Mouse (Mus musculus): Measurements from ENCODE around the gene Lpin2. TPM values are rescaled to one million over a fixed set of nuclear protein-coding genes. Genes with fewer than 3 reads are reported as not detected.

The Lpin2 gene
- polyA plus RNA-seq, 1 experiment, result 7.6 TPM

- H3K36me3 ChIP-seq (replicated peaks; ENCODE audit: low read length), result peaks cover 87% of the 10 kb centered on the region
- H3K9me3 ChIP-seq, result no peaks in the 10 kb centered on the region
- H3K4me1 ChIP-seq, result peaks cover 60% of the 10 kb centered on the region
These were observed 41.3 kb downstream of the Lpin2 start for GRCm38 (mm10) chr17:71223676-71224075.

DNA sequence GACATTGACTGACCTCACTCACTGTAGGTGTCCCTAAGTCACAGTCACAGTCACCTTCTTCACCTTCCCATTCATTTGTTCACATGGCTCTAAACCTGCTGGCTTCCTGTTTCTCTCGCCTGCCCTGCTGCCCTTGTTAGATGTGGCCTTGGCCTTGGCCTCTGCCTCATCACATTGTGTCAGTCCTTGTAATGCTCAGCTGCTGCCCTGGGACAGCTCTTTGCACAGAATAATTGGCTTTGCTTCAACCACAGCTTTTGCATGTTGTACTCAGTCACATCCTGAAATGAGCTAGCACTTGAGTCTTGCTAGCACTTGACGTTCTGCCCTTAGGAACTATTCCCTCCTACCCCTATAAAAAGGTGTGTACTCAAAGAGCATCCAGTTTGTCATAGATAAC lies 42.2 kb downstream of the Lpin2 start:
- Histone ChIP-seq H3K4me1 (peaks cover 56% of the 10 kb centered on the region), H3K27me3 (replicated peaks) (no peaks in the 10 kb centered on the region), H3K4me3 (replicated peaks) (peak overlapping the region; percentile 51), H3K9me3 (no peaks in the 10 kb centered on the region), H3K36me3 (replicated peaks; ENCODE audit: low read length) (peaks cover 87% of the 10 kb centered on the region)
- TF ChIP-seq GATA1 (IDR thresholded peaks at IDR 0.05; ENCODE audit: borderline replicate concordance, low read length) (no peak), FLI1 (IDR thresholded peaks at IDR 0.05; ENCODE audit: low read length) (no peak)

More at GRCm38 (mm10) chr17:71223676-71224075, 41.3 kb downstream of the Lpin2 start:
- no peak overlapping the region for H3K4me3 ChIP-seq (replicated peaks)
- TF ChIP-seq GATA1 (IDR thresholded peaks at IDR 0.05; ENCODE audit: borderline replicate concordance, low read length), result no peak
- no peak for TF ChIP-seq FLI1 (IDR thresholded peaks at IDR 0.05; ENCODE audit: low read length)
- H3K27me3 ChIP-seq (replicated peaks), result no peaks in the 10 kb centered on the region

GRCm38 (mm10) chr17:71225091-71225490 lies 42.7 kb downstream of the Lpin2 start:
- Histone ChIP-seq H3K9me3 (no peaks in the 10 kb centered on the region), H3K27me3 (replicated peaks) (no peaks in the 10 kb centered on the region), H3K4me3 (replicated peaks) (peak overlapping the region; percentile 38), H3K36me3 (replicated peaks; ENCODE audit: low read length) (peaks cover 90% of the 10 kb centered on the region), H3K4me1 (peaks cover 61% of the 10 kb centered on the region)
- TF ChIP-seq FLI1 (IDR thresholded peaks at IDR 0.05; ENCODE audit: low read length) (no peak), GATA1 (IDR thresholded peaks at IDR 0.05; ENCODE audit: borderline replicate concordance, low read length) (no peak)

DNA sequence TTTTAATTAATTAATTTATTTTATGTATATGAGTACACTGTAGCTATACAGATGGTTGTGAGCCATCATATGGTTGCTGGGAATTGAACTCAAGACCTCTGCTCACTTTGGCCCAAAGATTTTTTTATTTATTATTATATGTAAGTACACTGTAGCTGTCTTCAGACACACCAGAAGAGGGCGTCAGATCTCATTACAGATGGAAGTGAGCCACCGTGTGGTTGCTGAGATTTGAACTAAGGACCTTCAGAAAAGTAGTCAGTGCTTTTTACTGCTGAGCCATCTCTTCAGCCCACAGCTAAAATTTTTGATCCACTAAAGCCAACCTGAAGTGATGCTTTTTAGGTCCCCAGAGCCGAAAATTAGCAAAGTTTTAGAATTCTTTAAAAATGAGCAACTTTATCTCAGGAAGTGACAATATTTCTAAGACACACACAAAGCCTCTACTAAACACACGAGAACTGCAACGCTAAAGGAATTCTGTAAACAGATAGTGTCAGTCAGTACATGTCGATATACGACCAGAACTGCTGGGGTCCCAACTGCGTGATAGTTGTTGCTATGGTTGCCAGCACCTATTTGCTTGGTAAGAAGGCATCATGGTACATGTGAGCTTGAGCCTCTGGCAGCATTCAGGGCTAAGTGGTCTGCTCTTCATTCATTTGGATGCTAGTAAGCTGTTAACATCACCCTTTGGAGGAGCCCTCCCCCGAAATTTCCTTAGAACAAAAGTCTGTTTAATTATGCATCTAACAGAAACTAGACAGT lies 45.0 kb downstream of the Lpin2 start:
- Histone ChIP-seq H3K27me3 (replicated peaks) (no peaks in the 10 kb centered on the region), H3K4me1 (peaks cover 56% of the 10 kb centered on the region), H3K4me3 (replicated peaks) (no peak overlapping the region), H3K36me3 (replicated peaks; ENCODE audit: low read length) (peaks cover 91% of the 10 kb centered on the region), H3K9me3 (no peaks in the 10 kb centered on the region)
- TF ChIP-seq GATA1 (IDR thresholded peaks at IDR 0.05; ENCODE audit: borderline replicate concordance, low read length) (no peak), FLI1 (IDR thresholded peaks at IDR 0.05; ENCODE audit: low read length) (no peak)

DNA sequence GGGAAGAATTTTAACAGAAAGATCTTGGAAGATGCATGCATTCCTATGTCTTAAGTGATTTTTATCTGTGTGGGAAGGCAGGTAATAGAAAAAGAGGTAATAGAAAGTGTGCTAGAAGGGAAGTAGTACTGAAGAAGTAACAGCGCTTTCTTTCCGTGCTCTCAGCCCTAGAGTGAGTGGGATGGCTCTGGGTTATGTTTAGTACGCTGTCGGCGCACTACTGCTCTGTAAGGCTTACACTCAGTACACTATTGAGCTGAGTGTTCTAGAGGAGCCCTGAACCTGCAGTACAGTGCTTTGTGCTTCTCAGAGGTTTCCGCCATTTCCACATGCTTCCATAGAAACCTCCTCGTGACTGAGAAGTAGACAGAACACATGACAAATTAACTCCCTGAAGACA lies 46.3 kb downstream of the Lpin2 start:
- Histone ChIP-seq H3K9me3 (no peaks in the 10 kb centered on the region), H3K27me3 (replicated peaks) (no peaks in the 10 kb centered on the region), H3K4me1 (peaks cover 48% of the 10 kb centered on the region), H3K4me3 (replicated peaks) (no peak overlapping the region), H3K36me3 (replicated peaks; ENCODE audit: low read length) (peaks cover 91% of the 10 kb centered on the region)
- TF ChIP-seq GATA1 (IDR thresholded peaks at IDR 0.05; ENCODE audit: borderline replicate concordance, low read length) (no peak), FLI1 (IDR thresholded peaks at IDR 0.05; ENCODE audit: low read length) (no peak)

- H3K4me3 ChIP-seq (replicated peaks), result no peak overlapping the region
- H3K36me3 ChIP-seq (replicated peaks; ENCODE audit: low read length), result peaks cover 92% of the 10 kb centered on the region
- H3K9me3 ChIP-seq, result no peaks in the 10 kb centered on the region
- H3K4me1 ChIP-seq, result peaks cover 38% of the 10 kb centered on the region
- no peaks in the 10 kb centered on the region for H3K27me3 ChIP-seq (replicated peaks)
- TF ChIP-seq FLI1 (IDR thresholded peaks at IDR 0.05; ENCODE audit: low read length) (no peak), GATA1 (IDR thresholded peaks at IDR 0.05; ENCODE audit: borderline replicate concordance, low read length) (no peak)
These were observed 47.8 kb downstream of the Lpin2 start for GRCm38 (mm10) chr17:71230108-71230709.

DNA sequence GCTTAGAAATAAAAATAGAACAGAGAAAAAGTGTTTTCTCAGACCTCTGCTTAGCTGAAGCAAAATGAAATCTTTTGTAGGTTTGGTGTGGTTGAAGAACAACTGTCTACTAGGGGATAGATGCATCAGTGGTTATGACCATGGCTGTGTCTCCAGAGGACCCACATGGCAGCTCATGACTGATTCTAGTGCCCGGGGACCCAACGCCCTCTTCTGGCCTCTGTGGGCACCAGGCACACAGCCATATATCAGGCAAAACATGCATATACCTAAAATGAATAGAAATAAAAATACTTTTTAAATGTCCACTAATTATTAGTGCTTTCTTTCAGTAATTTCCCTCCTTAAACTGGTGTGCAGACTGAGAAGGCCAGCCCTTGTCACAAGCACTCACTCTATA lies 49.6 kb downstream of the Lpin2 start:
- Histone ChIP-seq H3K36me3 (replicated peaks; ENCODE audit: low read length) (peaks cover 97% of the 10 kb centered on the region), H3K27me3 (replicated peaks) (no peaks in the 10 kb centered on the region), H3K4me3 (replicated peaks) (no peak overlapping the region), H3K4me1 (peaks cover 53% of the 10 kb centered on the region), H3K9me3 (no peaks in the 10 kb centered on the region)
- TF ChIP-seq GATA1 (IDR thresholded peaks at IDR 0.05; ENCODE audit: borderline replicate concordance, low read length) (no peak), FLI1 (IDR thresholded peaks at IDR 0.05; ENCODE audit: low read length) (no peak)

DNA sequence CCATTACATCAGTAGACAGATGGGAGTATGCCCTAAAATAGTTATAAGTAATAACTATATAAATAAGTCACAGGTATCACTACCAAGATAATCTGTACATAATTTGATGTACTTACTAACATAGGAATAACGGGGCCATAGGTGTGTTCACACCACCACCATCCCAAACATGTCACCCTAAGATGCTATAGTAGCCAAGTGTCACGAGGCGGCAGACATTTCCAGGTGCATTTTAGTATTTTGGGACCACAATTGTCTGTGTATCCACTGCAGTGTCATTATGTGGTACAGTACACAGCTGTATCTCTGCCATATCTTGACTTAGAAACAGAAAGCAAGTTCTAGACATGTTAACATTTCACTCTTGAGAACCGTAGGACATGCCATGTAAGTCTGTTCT lies 50.9 kb downstream of the Lpin2 start:
- Histone ChIP-seq H3K9me3 (no peaks in the 10 kb centered on the region), H3K4me3 (replicated peaks) (no peak overlapping the region), H3K36me3 (replicated peaks; ENCODE audit: low read length) (peaks cover 100% of the 10 kb centered on the region), H3K4me1 (peaks cover 59% of the 10 kb centered on the region), H3K27me3 (replicated peaks) (no peaks in the 10 kb centered on the region)
- TF ChIP-seq GATA1 (IDR thresholded peaks at IDR 0.05; ENCODE audit: borderline replicate concordance, low read length), result no peak

GRCm38 (mm10) chr17:71234041-71234594 lies 51.8 kb downstream of the Lpin2 start:
- H3K9me3 ChIP-seq, result no peaks in the 10 kb centered on the region
- peaks cover 100% of the 10 kb centered on the region for H3K36me3 ChIP-seq (replicated peaks; ENCODE audit: low read length)
- H3K27me3 ChIP-seq (replicated peaks), result no peaks in the 10 kb centered on the region
- peaks cover 67% of the 10 kb centered on the region for H3K4me1 ChIP-seq
- H3K4me3 ChIP-seq (replicated peaks), result no peak overlapping the region
- TF ChIP-seq FLI1 (IDR thresholded peaks at IDR 0.05; ENCODE audit: low read length), result no peak
- TF ChIP-seq GATA1 (IDR thresholded peaks at IDR 0.05; ENCODE audit: borderline replicate concordance, low read length), result no peak
